Mouse (Mus musculus): ENCODE results near the gene Flrt1. TPM values are rescaled to one million over a fixed set of nuclear protein-coding genes. Genes with fewer than 3 reads are reported as not detected.

Flrt1 gene
- polyA plus RNA-seq, 1 experiment from 2014 or later = 3.0 TPM

GRCm38 (mm10) chr19:7089842-7090251 is 15.7 kb downstream of the Flrt1 start:
- H3K27me3 ChIP-seq (ENCODE audit: control insufficient read depth, insufficient read depth, low read length) = peaks cover 9% of the 10 kb centered on the region

GRCm38 (mm10) chr19:7089050-7089449 is 16.5 kb downstream of the Flrt1 start:
- ATAC-seq (ENCODE audit: insufficient number of reproducible peaks, low FRiP score, low TSS enrichment, low read depth) = no peak
- 57% methylated on average over 5 of the region's 5 CpGs for WGBS
- no peak for DNase-seq (ENCODE audit: low spot score)
- peaks cover 9% of the 10 kb centered on the region for H3K27me3 ChIP-seq (ENCODE audit: control insufficient read depth, insufficient read depth, low read length)
- no peaks in the 10 kb centered on the region for H3K36me3 ChIP-seq (ENCODE audit: control insufficient read depth, insufficient read depth, low read length)
- no peak overlapping the region for H3K4me2 ChIP-seq (ENCODE audit: low read depth, severe bottlenecking)
- H3K27ac ChIP-seq (replicated peaks; ENCODE audit: low read depth, low read length) = no peak overlapping the region
- peaks cover 28% of the 10 kb centered on the region for H3K4me1 ChIP-seq (ENCODE audit: control insufficient read depth, insufficient read depth, low read length)
- no peaks in the 10 kb centered on the region for H3K9me3 ChIP-seq (ENCODE audit: control insufficient read depth, low read length)
- no peak overlapping the region for H3K4me3 ChIP-seq (ENCODE audit: low read depth, low read length)
- no peak overlapping the region for H3K9ac ChIP-seq (ENCODE audit: low read length)

More at GRCm38 (mm10) chr19:7089842-7090251, 15.7 kb downstream of the Flrt1 start:
- Histone ChIP-seq H3K4me3 (ENCODE audit: low read depth, low read length) (no peak overlapping the region), H3K36me3 (ENCODE audit: control insufficient read depth, insufficient read depth, low read length) (no peaks in the 10 kb centered on the region), H3K4me2 (ENCODE audit: low read depth, severe bottlenecking) (no peak overlapping the region), H3K4me1 (ENCODE audit: control insufficient read depth, insufficient read depth, low read length) (peaks cover 28% of the 10 kb centered on the region), H3K27ac (replicated peaks; ENCODE audit: low read depth, low read length) (no peak overlapping the region), H3K9ac (ENCODE audit: low read length) (no peak overlapping the region), H3K9me3 (ENCODE audit: control insufficient read depth, low read length) (no peaks in the 10 kb centered on the region)
- DNase-seq (ENCODE audit: low spot score) (no peak), ATAC-seq (ENCODE audit: insufficient number of reproducible peaks, low FRiP score, low TSS enrichment, low read depth) (no peak)
- 56% methylated on average over 7 of the region's 7 CpGs for WGBS

GRCm38 (mm10) chr19:7088558-7088957 is 17.0 kb downstream of the Flrt1 start:
- peaks cover 9% of the 10 kb centered on the region for H3K27me3 ChIP-seq (ENCODE audit: control insufficient read depth, insufficient read depth, low read length)
- H3K27ac ChIP-seq (replicated peaks; ENCODE audit: low read depth, low read length) = no peak overlapping the region

GRCm38 (mm10) chr19:7084734-7085133 is 20.8 kb downstream of the Flrt1 start:
- no peaks in the 10 kb centered on the region for H3K9me3 ChIP-seq (ENCODE audit: control insufficient read depth, low read length)
- no peaks in the 10 kb centered on the region for H3K36me3 ChIP-seq (ENCODE audit: control insufficient read depth, insufficient read depth, low read length)
- ATAC-seq (ENCODE audit: insufficient number of reproducible peaks, low FRiP score, low TSS enrichment, low read depth) = no peak
- WGBS = 85% methylated on average over 15 of the region's 15 CpGs
- no peak overlapping the region for H3K4me3 ChIP-seq (ENCODE audit: low read depth, low read length)
- no peak overlapping the region for H3K4me2 ChIP-seq (ENCODE audit: low read depth, severe bottlenecking)
- no peak overlapping the region for H3K27ac ChIP-seq (replicated peaks; ENCODE audit: low read depth, low read length)
- H3K9ac ChIP-seq (ENCODE audit: low read length) = no peak overlapping the region
- H3K4me1 ChIP-seq (ENCODE audit: control insufficient read depth, insufficient read depth, low read length) = peaks cover 12% of the 10 kb centered on the region
- DNase-seq (ENCODE audit: low spot score) = no peak
- H3K27me3 ChIP-seq (ENCODE audit: control insufficient read depth, insufficient read depth, low read length) = peaks cover 13% of the 10 kb centered on the region

More at GRCm38 (mm10) chr19:7088558-7088957, 17.0 kb downstream of the Flrt1 start:
- peaks cover 28% of the 10 kb centered on the region for H3K4me1 ChIP-seq (ENCODE audit: control insufficient read depth, insufficient read depth, low read length)
- H3K4me3 ChIP-seq (ENCODE audit: low read depth, low read length) = no peak overlapping the region
- ATAC-seq (ENCODE audit: insufficient number of reproducible peaks, low FRiP score, low TSS enrichment, low read depth) (no peak), DNase-seq (ENCODE audit: low spot score) (no peak)
- H3K9me3 ChIP-seq (ENCODE audit: control insufficient read depth, low read length) = no peaks in the 10 kb centered on the region
- H3K4me2 ChIP-seq (ENCODE audit: low read depth, severe bottlenecking) = no peak overlapping the region
- H3K36me3 ChIP-seq (ENCODE audit: control insufficient read depth, insufficient read depth, low read length) = no peaks in the 10 kb centered on the region
- WGBS = 14% methylated on average over 9 of the region's 9 CpGs
- H3K9ac ChIP-seq (ENCODE audit: low read length) = no peak overlapping the region

DNA sequence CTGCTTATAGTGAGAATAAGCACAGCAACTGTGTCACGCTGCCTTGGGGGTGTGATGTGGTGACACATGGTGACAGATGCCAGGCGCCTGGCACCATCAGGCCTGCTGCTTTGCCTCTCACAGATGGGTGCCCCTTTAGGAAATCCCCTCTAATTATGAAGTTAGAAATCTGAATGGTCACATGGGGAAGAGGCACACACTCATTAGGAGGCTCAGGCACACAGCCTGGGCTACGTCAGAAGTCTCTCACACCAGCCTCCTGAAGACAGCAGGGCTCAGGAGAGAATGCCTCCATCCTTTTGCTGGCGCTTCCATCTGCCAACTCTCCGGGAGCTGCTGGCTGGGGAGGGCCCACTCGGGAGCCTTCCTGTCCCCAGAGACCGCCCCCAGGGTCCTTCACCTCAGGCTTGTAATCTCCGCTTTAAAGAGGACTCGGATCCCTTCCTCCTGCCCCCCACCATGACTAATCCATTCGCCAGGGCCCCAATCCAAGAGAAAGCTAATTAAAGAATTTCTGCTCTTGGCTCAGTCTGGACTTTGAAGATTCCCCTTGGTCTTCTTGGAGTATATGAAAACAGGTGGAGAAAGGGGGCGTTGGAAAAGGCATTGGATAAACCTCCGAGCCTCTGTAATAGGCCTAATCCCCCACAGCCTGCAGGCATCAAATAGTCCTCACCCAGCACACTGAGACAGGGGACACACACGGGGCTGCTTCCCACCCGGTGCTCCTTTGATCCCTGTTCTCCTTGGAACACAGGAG is 22.3 kb downstream of the Flrt1 start:
- Histone ChIP-seq H3K4me1 (ENCODE audit: control insufficient read depth, insufficient read depth, low read length) (peaks cover 22% of the 10 kb centered on the region), H3K9ac (ENCODE audit: low read length) (no peak overlapping the region), H3K4me3 (ENCODE audit: low read depth, low read length) (no peak overlapping the region), H3K27me3 (ENCODE audit: control insufficient read depth, insufficient read depth, low read length) (peaks cover 13% of the 10 kb centered on the region), H3K9me3 (ENCODE audit: control insufficient read depth, low read length) (no peaks in the 10 kb centered on the region), H3K4me2 (ENCODE audit: low read depth, severe bottlenecking) (no peak overlapping the region), H3K36me3 (ENCODE audit: control insufficient read depth, insufficient read depth, low read length) (no peaks in the 10 kb centered on the region), H3K27ac (replicated peaks; ENCODE audit: low read depth, low read length) (no peak overlapping the region)
- ATAC-seq (ENCODE audit: insufficient number of reproducible peaks, low FRiP score, low TSS enrichment, low read depth) (no peak), DNase-seq (ENCODE audit: low spot score) (no peak)
- 32% methylated on average over 14 of the region's 14 CpGs for WGBS

DNA sequence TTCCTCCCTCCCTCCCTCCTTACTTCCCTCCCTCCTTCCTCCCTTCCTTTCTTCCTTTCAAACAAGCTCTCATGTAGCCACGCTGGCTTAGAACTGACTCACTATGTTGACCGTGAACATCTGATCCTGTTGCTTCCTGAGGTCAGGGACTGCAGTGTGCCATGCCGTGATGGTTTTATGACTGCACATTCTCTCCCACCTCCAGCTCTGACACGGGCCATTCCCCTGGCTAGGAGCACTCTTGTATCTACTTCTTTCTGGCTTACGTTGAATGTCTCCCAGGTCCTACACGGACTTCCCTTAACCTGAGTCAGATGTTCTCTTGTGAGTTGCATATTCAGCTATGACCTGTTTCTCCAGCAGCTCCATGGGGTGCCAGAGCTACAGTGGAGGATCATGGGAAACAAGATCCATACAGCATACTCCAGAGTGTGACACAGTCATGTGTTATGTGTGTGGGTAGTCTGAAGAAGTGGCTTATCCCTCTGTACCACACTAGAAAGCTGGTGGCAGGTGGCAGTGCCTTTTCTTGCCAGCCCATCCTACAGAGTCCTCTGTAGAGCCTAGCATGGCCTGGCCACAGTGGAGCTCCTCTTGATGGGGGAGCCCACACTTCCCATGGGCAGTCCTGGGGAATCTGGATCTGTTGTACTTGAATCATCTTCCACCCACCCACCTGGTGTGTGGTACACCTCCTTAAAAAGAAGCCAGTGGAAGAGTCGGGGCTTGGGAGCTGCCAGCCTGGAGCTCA is 23.8 kb downstream of the Flrt1 start:
- H3K9me3 ChIP-seq (ENCODE audit: control insufficient read depth, low read length) = no peaks in the 10 kb centered on the region
- 48% methylated on average over 7 of the region's 7 CpGs for WGBS
- H3K4me2 ChIP-seq (ENCODE audit: low read depth, severe bottlenecking) = no peak overlapping the region
- H3K4me3 ChIP-seq (ENCODE audit: low read depth, low read length) = no peak overlapping the region
- H3K36me3 ChIP-seq (ENCODE audit: control insufficient read depth, insufficient read depth, low read length) = no peaks in the 10 kb centered on the region
- peaks cover 14% of the 10 kb centered on the region for H3K4me1 ChIP-seq (ENCODE audit: control insufficient read depth, insufficient read depth, low read length)
- ATAC-seq (ENCODE audit: insufficient number of reproducible peaks, low FRiP score, low TSS enrichment, low read depth) (no peak), DNase-seq (ENCODE audit: low spot score) (no peak)
- H3K27ac ChIP-seq (replicated peaks; ENCODE audit: low read depth, low read length) = no peak overlapping the region
- H3K27me3 ChIP-seq (ENCODE audit: control insufficient read depth, insufficient read depth, low read length) = peaks cover 7% of the 10 kb centered on the region; the same call in 1 of the 2 replicates
- H3K9ac ChIP-seq (ENCODE audit: low read length) = no peak overlapping the region

- Histone ChIP-seq H3K9me3 (ENCODE audit: control insufficient read depth, low read length) (no peaks in the 10 kb centered on the region), H3K4me1 (ENCODE audit: control insufficient read depth, insufficient read depth, low read length) (peaks cover 14% of the 10 kb centered on the region), H3K27ac (replicated peaks; ENCODE audit: low read depth, low read length) (no peak overlapping the region), H3K27me3 (ENCODE audit: control insufficient read depth, insufficient read depth, low read length) (peaks cover 6% of the 10 kb centered on the region; the same call in 1 of the 2 replicates), H3K9ac (ENCODE audit: low read length) (no peak overlapping the region), H3K4me3 (ENCODE audit: low read depth, low read length) (no peak overlapping the region), H3K36me3 (ENCODE audit: control insufficient read depth, insufficient read depth, low read length) (no peaks in the 10 kb centered on the region), H3K4me2 (ENCODE audit: low read depth, severe bottlenecking) (no peak overlapping the region)
- 90% methylated on average over 7 of the region's 7 CpGs for WGBS
- DNase-seq (ENCODE audit: low spot score) = no peak
- ATAC-seq (ENCODE audit: insufficient number of reproducible peaks, low FRiP score, low TSS enrichment, low read depth) = no peak
Observed at GRCm38 (mm10) chr19:7078271-7078670, 27.3 kb downstream of the Flrt1 start.

DNA sequence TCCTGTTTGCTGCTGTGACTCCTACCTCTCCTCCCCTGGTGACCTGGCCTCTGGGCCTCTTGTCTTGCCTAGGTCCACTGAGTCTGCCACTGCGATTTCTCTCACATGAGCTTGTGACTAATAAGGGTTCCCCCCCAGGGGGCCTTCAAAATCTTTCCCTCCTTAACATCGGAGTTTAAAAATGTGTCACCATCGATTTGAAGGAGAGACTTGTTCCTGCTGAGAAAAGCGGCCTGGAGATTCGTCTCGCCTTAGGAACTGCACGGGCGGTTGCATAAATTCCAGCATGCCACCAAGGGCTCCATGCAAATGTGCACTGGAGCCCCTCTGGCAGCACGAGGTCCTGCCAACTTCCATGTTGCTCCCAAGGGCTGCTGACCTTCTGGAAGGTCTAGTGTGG is 27.9 kb downstream of the Flrt1 start:
- DNase-seq (ENCODE audit: low spot score) (no peak), ATAC-seq (ENCODE audit: insufficient number of reproducible peaks, low FRiP score, low TSS enrichment, low read depth) (no peak)
- no peaks in the 10 kb centered on the region for H3K36me3 ChIP-seq (ENCODE audit: control insufficient read depth, insufficient read depth, low read length)
- 72% methylated on average over 9 of the region's 9 CpGs for WGBS
- H3K27me3 ChIP-seq (ENCODE audit: control insufficient read depth, insufficient read depth, low read length) = peaks cover 3% of the 10 kb centered on the region; the same call in 1 of the 2 replicates
- no peak overlapping the region for H3K4me3 ChIP-seq (ENCODE audit: low read depth, low read length)
- no peaks in the 10 kb centered on the region for H3K9me3 ChIP-seq (ENCODE audit: control insufficient read depth, low read length)
- H3K27ac ChIP-seq (replicated peaks; ENCODE audit: low read depth, low read length) = no peak overlapping the region
- no peak overlapping the region for H3K9ac ChIP-seq (ENCODE audit: low read length)
- H3K4me2 ChIP-seq (ENCODE audit: low read depth, severe bottlenecking) = no peak overlapping the region
- H3K4me1 ChIP-seq (ENCODE audit: control insufficient read depth, insufficient read depth, low read length) = peaks cover 14% of the 10 kb centered on the region

Measured in limb, embryonic 11.5 days (tissue).